Mouse (Mus musculus) heart, adult 2 months (tissue): ENCODE results near the gene Dennd1c.

Experiments
- CTCF ChIP-seq: fragments of 200-600 bp; IDR thresholded peaks from 2 replicates; pipeline ENCODE4 v1.8.1; 2022; ENCODE audit warnings: antibody characterized with exemption, mild to moderate bottlenecking, moderate library complexity
- EP300 ChIP-seq: fragments of 200-500 bp; IDR thresholded peaks from 2 replicates; pipeline ENCODE4 v1.6.1; 2011; ENCODE audit warnings: low read depth, low read length, control low read depth; ENCODE audit not compliant: insufficient read depth

GRCm38 (mm10) chr17:57078336-57078735, at the start of gene Dennd1c:
- no peak for TF ChIP-seq EP300
- TF ChIP-seq CTCF: no peak
